Mouse (Mus musculus) induced T-regulatory cell, adult 2 months (primary cell): ENCODE results near the gene R3hcc1l.

Experiments used
- DNase-seq: peaks from one replicate; pipeline ENCODE4 v3.0.0-alpha.2; 2012; ENCODE audit warnings: low read depth

Gene R3hcc1l

GRCm38 (mm10) chr19:42600591-42600990 lies 82.0 kb downstream of the R3hcc1l start:
- no peak for DNase-seq

- DNase-seq, result no peak
Observed at GRCm38 (mm10) chr19:42601445-42601844, 82.9 kb downstream of the R3hcc1l start.

GRCm38 (mm10) chr19:42602041-42602440 lies 83.5 kb downstream of the R3hcc1l start:
- DNase-seq, result no peak

- DNase-seq, result no peak
Observed at GRCm38 (mm10) chr19:42602576-42602975, 84.0 kb downstream of the R3hcc1l start.

- DNase-seq, result no peak
Observed at GRCm38 (mm10) chr19:42608082-42608481, 89.5 kb downstream of the R3hcc1l start.

GRCm38 (mm10) chr19:42609716-42610115 lies 91.2 kb downstream of the R3hcc1l start:
- no peak for DNase-seq

GRCm38 (mm10) chr19:42611746-42612145 lies 93.2 kb downstream of the R3hcc1l start:
- no peak for DNase-seq

GRCm38 (mm10) chr19:42612654-42613053 lies 94.1 kb downstream of the R3hcc1l start, which contains the start of gene Loxl4:
Gene Loxl4, minus strand, starts transcription at chr19:42612813.
- peak; percentile 23 for DNase-seq

GRCm38 (mm10) chr19:42613116-42613515 lies 94.6 kb downstream of the R3hcc1l start:
- DNase-seq, result no peak

- no peak for DNase-seq
Observed at GRCm38 (mm10) chr19:42613647-42614225, 95.2 kb downstream of the R3hcc1l start.

- no peak for DNase-seq
Observed at GRCm38 (mm10) chr19:42628068-42628467, 109.5 kb downstream of the R3hcc1l start.

- DNase-seq, result no peak
Observed at GRCm38 (mm10) chr19:42631541-42631961, 113.0 kb downstream of the R3hcc1l start.

GRCm38 (mm10) chr19:42632301-42632700 lies 113.7 kb downstream of the R3hcc1l start:
- no peak for DNase-seq

- no peak for DNase-seq
Observed at GRCm38 (mm10) chr19:42633650-42634049, 115.1 kb downstream of the R3hcc1l start.

GRCm38 (mm10) chr19:42636631-42637030 lies 118.1 kb downstream of the R3hcc1l start:
- no peak for DNase-seq

- no peak for DNase-seq
Observed at GRCm38 (mm10) chr19:42638604-42639481, 120.3 kb downstream of the R3hcc1l start.

GRCm38 (mm10) chr19:42639544-42639943 lies 121.0 kb downstream of the R3hcc1l start:
- no peak for DNase-seq

- DNase-seq, result no peak
Observed at GRCm38 (mm10) chr19:42640211-42640610, 121.7 kb downstream of the R3hcc1l start.
